Mouse (Mus musculus) midbrain, embryonic 13.5 days (tissue): ENCODE data around the gene Cux1. TPM values are rescaled to one million over a fixed set of nuclear protein-coding genes. Genes with fewer than 3 reads are reported as not detected.
A peak's percentile ranks its signal among the peaks of the same experiment; 100 is the strongest.

Experiments
- ATAC-seq: fragments of 200-750 bp; cut with Nextera tagmentation; 2 replicates; pipeline ENCODE4 v1.8.0; 2017; ENCODE audit warnings: mild to moderate bottlenecking, moderate TSS enrichment, moderate library complexity
- H3K27ac ChIP-seq: fragments of 300-500 bp; sonication (generic); 2 replicates; pipeline ENCODE4 v1.5.1; 2015; ENCODE audit warnings: inconsistent platforms, mild to moderate bottlenecking, moderate library complexity
- H3K27me3 ChIP-seq: fragments of 300-500 bp; sonication (generic); 2 replicates; pipeline ENCODE4 v1.6.1; 2015; ENCODE audit warnings: mild to moderate bottlenecking, inconsistent platforms
- H3K36me3 ChIP-seq: fragments of 300-500 bp; sonication (generic); 2 replicates; pipeline ENCODE4 v1.6.1; 2015; ENCODE audit warnings: mild to moderate bottlenecking, inconsistent platforms
- H3K4me1 ChIP-seq: fragments of 300-500 bp; sonication (generic); replicated peaks from 2 replicates; pipeline ENCODE4 v1.6.1; 2015; ENCODE audit warnings: inconsistent platforms
- H3K4me2 ChIP-seq: fragments of 300-500 bp; sonication (generic); replicated peaks from 2 replicates; pipeline ENCODE4 v1.6.1; 2015; ENCODE audit warnings: moderate library complexity, mild to moderate bottlenecking, inconsistent platforms
- H3K4me3 ChIP-seq: fragments of 300-500 bp; sonication (generic); replicated peaks from 2 replicates; pipeline ENCODE4 v1.5.1; 2015; ENCODE audit warnings: mild to moderate bottlenecking, inconsistent platforms
- H3K9ac ChIP-seq: fragments of 300-500 bp; sonication (generic); replicated peaks from 2 replicates; pipeline ENCODE4 v1.6.1; 2015; ENCODE audit warnings: mild to moderate bottlenecking, inconsistent platforms
- H3K9me3 ChIP-seq: fragments of 300-500 bp; sonication (generic); 2 replicates; pipeline ENCODE4 v1.6.1; 2016; ENCODE audit warnings: mild to moderate bottlenecking, inconsistent platforms
- WGBS: fragments of 180-500 bp; shearing (Covaris S2); methylation state at CpG from one replicate; pipeline ENCODE4 v1.1.7; 2015; 5-methylcytosine and 5-hydroxymethylcytosine counted together
- polyA plus RNA-seq: library from polyadenylated mRNA; unstranded; fragments of >200 nt; fragmentation: Nextera tagmentation; extraction: Ambion mirVana; gene quantifications from 2 replicates; pipeline ENCODE4 v1.2.1, GENCODE M21; 2015

Gene Cux1
- polyA plus RNA-seq, 1 experiment from 2014 or later: 126 TPM

GRCm38 (mm10) chr5:136377101-136377500, 190.2 kb downstream of the Cux1 start:
- Histone ChIP-seq H3K27ac (no peak overlapping the region), H3K36me3 (peaks cover 9% of the 10 kb centered on the region; the same call in 1 of the 2 replicates), H3K27me3 (no peaks in the 10 kb centered on the region), H3K9me3 (no peaks in the 10 kb centered on the region; the same call in 1 of the 2 replicates), H3K9ac (no peak overlapping the region), H3K4me2 (no peak overlapping the region), H3K4me1 (peaks cover 30% of the 10 kb centered on the region), H3K4me3 (no peak overlapping the region)
- WGBS: 71% methylated on average over 3 of the region's 3 CpGs
- no peak for ATAC-seq

DNA sequence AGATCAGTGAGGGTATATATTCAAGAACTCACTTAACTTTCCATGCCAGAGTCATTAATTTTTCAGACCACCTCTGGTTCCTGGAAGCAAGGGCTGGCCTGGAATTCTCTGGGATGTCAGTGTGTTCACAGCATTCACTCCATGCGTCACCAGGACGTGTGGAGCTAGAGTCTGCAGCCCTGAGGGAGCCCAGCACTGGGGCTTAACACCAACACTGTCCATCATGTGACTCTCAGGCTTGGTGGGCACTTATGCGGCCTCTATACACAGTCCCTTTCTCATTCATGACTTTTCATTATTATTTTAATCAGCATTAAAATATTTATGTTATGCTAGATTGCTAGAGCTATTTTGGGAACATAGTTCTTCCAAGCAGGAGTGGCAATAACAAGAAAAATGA, 191.9 kb downstream of the Cux1 start:
- peaks cover 28% of the 10 kb centered on the region for H3K4me1 ChIP-seq
- 53% methylated on average over 3 of the region's 3 CpGs for WGBS
- H3K4me2 ChIP-seq: no peak overlapping the region
- H3K9ac ChIP-seq: no peak overlapping the region
- no peak overlapping the region for H3K4me3 ChIP-seq
- H3K27me3 ChIP-seq: no peaks in the 10 kb centered on the region
- H3K36me3 ChIP-seq: peaks cover 12% of the 10 kb centered on the region
- H3K9me3 ChIP-seq: no peaks in the 10 kb centered on the region; the same call in 1 of the 2 replicates
- H3K27ac ChIP-seq: peak overlapping the region; percentile 27; the same call in 1 of the 2 replicates
- ATAC-seq: no peak

DNA sequence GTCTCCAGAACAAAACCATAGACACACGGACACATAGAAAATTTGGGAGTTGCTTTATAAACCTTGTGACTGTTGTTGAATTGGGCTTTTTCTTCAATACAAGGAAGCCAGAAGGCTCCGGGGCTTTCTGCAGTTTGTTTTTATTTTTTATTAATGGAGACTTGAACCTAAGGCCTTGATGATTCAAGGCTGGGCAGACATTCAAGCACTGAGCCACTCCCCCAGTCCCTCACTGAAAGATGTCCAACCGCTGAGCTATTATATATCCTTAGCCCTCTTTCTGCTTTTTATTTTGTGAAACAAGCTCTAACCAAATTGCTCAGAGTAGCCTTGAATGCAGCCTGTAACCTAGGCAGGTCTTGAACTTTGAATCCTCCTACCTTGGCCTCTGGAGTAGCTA, 195.0 kb downstream of the Cux1 start:
- Histone ChIP-seq H3K4me2 (no peak overlapping the region), H3K4me3 (no peak overlapping the region)
- WGBS: 86% methylated on average over 3 of the region's 3 CpGs

DNA sequence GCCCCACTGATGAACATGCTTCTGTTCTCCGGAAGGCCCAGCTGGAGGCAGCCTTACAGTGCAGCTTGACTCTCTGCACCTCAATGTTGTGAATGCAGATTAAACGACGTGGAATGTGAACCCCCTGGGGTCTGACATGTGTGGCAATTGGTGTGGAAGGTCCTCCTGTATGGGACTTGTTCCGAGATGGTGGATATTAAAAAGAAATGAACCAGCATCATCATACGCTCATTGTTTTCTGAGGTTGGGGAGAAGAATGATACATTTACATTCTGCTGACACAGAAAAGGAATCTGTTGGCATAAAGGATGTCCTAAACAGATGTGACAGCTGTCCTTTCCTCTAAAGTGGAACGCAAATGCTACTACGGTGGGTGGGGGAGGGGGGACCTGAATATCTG, 203.9 kb downstream of the Cux1 start:
- H3K36me3 ChIP-seq: peaks cover 47% of the 10 kb centered on the region
- 56% methylated on average over 7 of the region's 7 CpGs for WGBS

More for the DNA sequence above, 195.0 kb downstream of the Cux1 start:
- no peak for ATAC-seq
- H3K36me3 ChIP-seq: peaks cover 28% of the 10 kb centered on the region
- no peaks in the 10 kb centered on the region for H3K27me3 ChIP-seq
- no peak overlapping the region; the same call in 1 of the 2 replicates for H3K27ac ChIP-seq
- peaks cover 25% of the 10 kb centered on the region for H3K4me1 ChIP-seq
- no peaks in the 10 kb centered on the region for H3K9me3 ChIP-seq
- H3K9ac ChIP-seq: no peak overlapping the region

GRCm38 (mm10) chr5:136362473-136363230, 204.6 kb downstream of the Cux1 start:
- no peak overlapping the region for H3K27ac ChIP-seq
- no peak overlapping the region for H3K9ac ChIP-seq
- WGBS: 93% methylated on average over 6 of the region's 6 CpGs
- no peaks in the 10 kb centered on the region for H3K27me3 ChIP-seq
- peaks cover 46% of the 10 kb centered on the region for H3K36me3 ChIP-seq
- H3K4me3 ChIP-seq: no peak overlapping the region
- no peak overlapping the region for H3K4me2 ChIP-seq
- ATAC-seq: no peak
- peaks cover 7% of the 10 kb centered on the region for H3K4me1 ChIP-seq
- no peaks in the 10 kb centered on the region for H3K9me3 ChIP-seq

More for the DNA sequence above, 203.9 kb downstream of the Cux1 start:
- H3K9me3 ChIP-seq: no peaks in the 10 kb centered on the region
- ATAC-seq: no peak
- no peak overlapping the region for H3K4me3 ChIP-seq
- no peak overlapping the region for H3K27ac ChIP-seq
- no peak overlapping the region for H3K4me2 ChIP-seq
- H3K9ac ChIP-seq: no peak overlapping the region
- no peaks in the 10 kb centered on the region for H3K27me3 ChIP-seq
- H3K4me1 ChIP-seq: 0 out of 2 replicates have a peak, but pooled peaks cover 2% of the 10 kb centered on the region

- WGBS: 95% methylated on average over 5 of the region's 5 CpGs
- no peak overlapping the region for H3K9ac ChIP-seq
- no peak overlapping the region for H3K27ac ChIP-seq
- H3K4me3 ChIP-seq: no peak overlapping the region
- no peak for ATAC-seq
- peaks cover 14% of the 10 kb centered on the region for H3K4me1 ChIP-seq
- H3K9me3 ChIP-seq: no peaks in the 10 kb centered on the region
- H3K27me3 ChIP-seq: no peaks in the 10 kb centered on the region
- H3K4me2 ChIP-seq: no peak overlapping the region
- H3K36me3 ChIP-seq: peaks cover 47% of the 10 kb centered on the region
Measured at GRCm38 (mm10) chr5:136362021-136362420, 205.3 kb downstream of the Cux1 start.

GRCm38 (mm10) chr5:136357227-136357626, 210.1 kb downstream of the Cux1 start:
- no peaks in the 10 kb centered on the region for H3K27me3 ChIP-seq
- no peak overlapping the region for H3K4me3 ChIP-seq
- H3K4me1 ChIP-seq: peaks cover 37% of the 10 kb centered on the region
- peaks cover 48% of the 10 kb centered on the region for H3K36me3 ChIP-seq
- H3K9me3 ChIP-seq: no peaks in the 10 kb centered on the region
- no peak overlapping the region for H3K4me2 ChIP-seq
- H3K27ac ChIP-seq: peak overlapping the region; percentile 25; the same call in 1 of the 2 replicates
- no peak overlapping the region for H3K9ac ChIP-seq
- no peak for ATAC-seq
- 56% methylated on average over 2 of the region's 2 CpGs for WGBS

GRCm38 (mm10) chr5:136355583-136356126, 211.6 kb downstream of the Cux1 start:
- Histone ChIP-seq H3K9ac (no peak overlapping the region), H3K36me3 (peaks cover 41% of the 10 kb centered on the region), H3K27ac (peak overlapping the region; percentile 7; the same call in 1 of the 2 replicates), H3K4me1 (peaks cover 37% of the 10 kb centered on the region), H3K27me3 (no peaks in the 10 kb centered on the region), H3K4me2 (no peak overlapping the region), H3K4me3 (no peak overlapping the region), H3K9me3 (no peaks in the 10 kb centered on the region)
- ATAC-seq: no peak
- 94% methylated on average over 3 of the region's 3 CpGs for WGBS

- Histone ChIP-seq H3K27me3 (no peaks in the 10 kb centered on the region), H3K9me3 (no peaks in the 10 kb centered on the region), H3K36me3 (peaks cover 39% of the 10 kb centered on the region), H3K9ac (no peak overlapping the region), H3K4me2 (no peak overlapping the region), H3K4me1 (peaks cover 37% of the 10 kb centered on the region), H3K4me3 (no peak overlapping the region), H3K27ac (no peak overlapping the region)
- WGBS: 82% methylated on average over 6 of the region's 6 CpGs
- ATAC-seq: no peak
Measured at GRCm38 (mm10) chr5:136354729-136355128, 212.6 kb downstream of the Cux1 start.

DNA sequence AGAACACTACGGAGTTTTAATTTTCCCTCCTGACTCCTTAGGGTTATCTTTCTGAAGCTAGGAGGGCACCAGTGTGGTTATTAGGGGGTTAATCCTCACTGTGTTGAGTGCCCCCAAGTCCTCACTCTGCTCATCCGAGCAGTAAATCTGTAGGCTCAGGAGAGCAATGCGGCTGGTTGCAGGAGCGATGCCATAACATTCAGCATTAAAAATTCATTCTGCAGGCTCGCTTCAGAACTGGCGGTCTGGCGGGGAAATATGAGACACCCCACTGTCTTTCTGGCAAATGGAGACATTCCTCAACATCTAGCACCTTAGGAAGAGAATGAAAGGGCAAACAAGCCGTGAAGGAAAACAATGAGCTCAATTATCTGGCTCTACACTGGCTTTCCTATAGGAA, 214.2 kb downstream of the Cux1 start:
- Histone ChIP-seq H3K9me3 (no peaks in the 10 kb centered on the region), H3K4me1 (peaks cover 37% of the 10 kb centered on the region), H3K27ac (no peak overlapping the region), H3K4me2 (0 out of 2 replicates have a peak overlapping the region, but pooled peaks have one; percentile 4), H3K36me3 (peaks cover 28% of the 10 kb centered on the region), H3K4me3 (no peak overlapping the region), H3K27me3 (no peaks in the 10 kb centered on the region), H3K9ac (no peak overlapping the region)
- WGBS: 22% methylated on average over 8 of the region's 8 CpGs
- ATAC-seq: no peak

DNA sequence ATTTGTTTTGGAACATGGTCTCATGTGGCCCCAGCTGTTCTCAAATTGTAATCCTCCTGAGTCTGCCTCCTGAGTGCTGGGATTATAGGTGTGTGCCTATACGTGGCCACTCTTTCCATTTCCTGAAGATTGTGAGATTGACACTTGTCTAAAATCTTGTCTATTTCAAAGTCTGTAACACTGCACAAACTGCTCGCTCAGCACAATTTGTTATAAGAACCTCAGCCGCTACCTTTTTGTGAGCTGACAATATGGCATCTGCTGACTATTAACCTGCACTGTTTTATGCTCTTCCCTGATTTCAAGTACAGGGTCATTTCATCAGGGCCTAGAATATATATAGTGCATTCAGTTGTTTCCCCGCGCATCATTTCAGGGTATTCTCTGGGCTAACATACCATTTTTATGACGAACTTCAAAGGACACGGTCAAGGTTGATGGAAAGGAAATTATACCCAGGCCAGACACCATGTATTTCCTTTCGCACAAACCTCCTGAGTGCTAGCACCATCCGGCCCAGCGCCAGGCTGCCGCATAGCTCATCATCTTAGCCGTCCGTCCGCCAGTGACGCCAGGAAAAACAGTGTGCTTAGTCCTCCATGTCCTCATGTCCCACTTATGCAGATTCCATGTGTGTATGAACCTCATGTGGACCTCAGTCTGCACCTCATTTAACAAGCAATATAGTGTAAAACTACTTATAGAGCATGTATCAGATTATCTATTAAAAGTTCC, 224.0 kb downstream of the Cux1 start:
- H3K27ac ChIP-seq: no peak overlapping the region
- WGBS: 91% methylated on average over 15 of the region's 15 CpGs
- no peak overlapping the region for H3K9ac ChIP-seq
- H3K4me2 ChIP-seq: no peak overlapping the region
- ATAC-seq: no peak
- H3K4me3 ChIP-seq: no peak overlapping the region
- no peaks in the 10 kb centered on the region for H3K9me3 ChIP-seq
- H3K36me3 ChIP-seq: peaks cover 31% of the 10 kb centered on the region
- no peaks in the 10 kb centered on the region for H3K4me1 ChIP-seq
- H3K27me3 ChIP-seq: no peaks in the 10 kb centered on the region
